Mouse (Mus musculus) midbrain, embryonic 11.5 days (tissue): Measurements from ENCODE around the gene Lingo3. TPM values are rescaled to one million over a fixed set of nuclear protein-coding genes. Genes with fewer than 3 reads are reported as not detected.

ENCODE experiments used
- ATAC-seq: fragments of 200-750 bp; cut with Nextera tagmentation; 2 replicates; pipeline ENCODE4 v1.8.0; 2017; ENCODE audit warnings: moderate TSS enrichment, moderate library complexity; ENCODE audit not compliant: low FRiP score
- DNase-seq: peaks from one replicate; pipeline ENCODE4 v3.0.0; 2015; ENCODE audit warnings: low spot score; ENCODE audit errors: missing footprints
- H3K27ac ChIP-seq: fragments of 300-500 bp; sonication (generic); 2 replicates; pipeline ENCODE4 v1.5.1; 2014; ENCODE audit warnings: low read depth, low read length
- H3K27me3 ChIP-seq: fragments of 300-500 bp; sonication (generic); 2 replicates; pipeline ENCODE4 v1.6.1; 2014; ENCODE audit warnings: mild to moderate bottlenecking, low read length, moderate library complexity, mixed read lengths; ENCODE audit not compliant: control insufficient read depth, insufficient read depth
- H3K36me3 ChIP-seq: fragments of 300-500 bp; sonication (generic); 2 replicates; pipeline ENCODE4 v1.6.1; 2014; ENCODE audit warnings: mild to moderate bottlenecking, low read length, moderate library complexity, mixed read lengths; ENCODE audit not compliant: control insufficient read depth, insufficient read depth
- H3K4me1 ChIP-seq: fragments of 300-500 bp; sonication (generic); 2 replicates; pipeline ENCODE4 v1.6.1; 2014; ENCODE audit warnings: low read length; ENCODE audit not compliant: control insufficient read depth, insufficient read depth
- H3K4me2 ChIP-seq: fragments of 300-500 bp; sonication (generic); 2 replicates; pipeline ENCODE4 v1.6.1; 2014; ENCODE audit warnings: mild to moderate bottlenecking, moderate library complexity
- H3K4me3 ChIP-seq: fragments of 300-500 bp; sonication (generic); 2 replicates; pipeline ENCODE4 v1.5.1; 2014; ENCODE audit warnings: low read depth, low read length
- H3K9ac ChIP-seq: fragments of 300-500 bp; sonication (generic); 2 replicates; pipeline ENCODE4 v1.6.1; 2014; ENCODE audit warnings: low read length
- H3K9me3 ChIP-seq: fragments of 300-500 bp; sonication (generic); 2 replicates; pipeline ENCODE4 v1.6.1; 2016; ENCODE audit warnings: low read length; ENCODE audit not compliant: control insufficient read depth
- WGBS: fragments of 180-500 bp; shearing (Covaris S2); extraction: QIAGEN DNeasy Blood & Tissue Kit; methylation state at CpG from one replicate; pipeline ENCODE4 v1.1.7; 2014; 5-methylcytosine and 5-hydroxymethylcytosine counted together
- polyA plus RNA-seq: library from polyadenylated mRNA; unstranded; fragments of >200 nt; fragmentation: Nextera tagmentation; extraction: Ambion mirVana; gene quantifications from 2 replicates; pipeline ENCODE4 v1.2.1, GENCODE M21; 2014

Gene Lingo3
- polyA plus RNA-seq, 1 experiment from 2014 or later: 0.55 TPM

DNA sequence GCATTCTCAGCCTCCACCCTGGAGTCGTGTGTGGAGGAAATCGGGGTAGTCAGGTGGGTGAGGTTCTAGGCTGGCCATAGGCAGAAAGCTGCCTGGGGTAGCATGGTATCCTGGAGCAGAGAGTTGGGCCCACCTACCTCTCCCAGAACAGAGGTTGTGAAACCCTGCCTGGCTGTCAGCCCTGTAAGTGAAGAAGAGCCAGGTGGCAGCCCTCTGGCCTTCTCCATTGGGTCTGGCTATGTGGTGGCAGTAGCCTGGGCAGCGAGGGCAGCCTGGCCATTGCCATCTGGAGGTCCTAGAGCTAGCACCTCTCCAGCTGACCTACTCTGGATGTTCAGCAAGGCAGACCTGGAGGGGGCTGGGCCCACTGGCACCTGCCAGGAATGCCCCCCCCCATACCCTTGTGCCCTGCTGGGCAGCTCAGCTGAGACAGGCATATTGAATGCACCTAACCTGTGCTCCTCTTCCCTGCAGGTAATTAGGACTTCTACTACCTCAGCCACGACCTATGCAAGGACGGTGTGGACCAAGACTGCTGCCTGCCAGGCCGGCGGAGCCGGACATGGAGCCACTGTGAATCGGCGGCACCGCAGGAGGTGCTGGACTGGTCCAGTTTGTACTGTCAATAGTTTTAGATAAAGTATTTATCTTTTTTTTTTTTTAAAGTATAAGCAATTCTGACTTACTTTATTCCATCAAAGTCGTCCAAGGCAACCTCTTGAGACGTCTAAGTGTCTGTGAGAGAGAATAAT, 50.6 kb downstream of the Lingo3 start:
- no peak overlapping the region for H3K4me3 ChIP-seq
- H3K9ac ChIP-seq: no peak overlapping the region
- H3K36me3 ChIP-seq: peaks cover 33% of the 10 kb centered on the region
- no peak overlapping the region for H3K4me2 ChIP-seq
- DNase-seq (no peak), ATAC-seq (no peak)
- no peak overlapping the region for H3K27ac ChIP-seq
- 93% methylated on average over 13 of the region's 13 CpGs for WGBS
- no peaks in the 10 kb centered on the region for H3K27me3 ChIP-seq
- H3K9me3 ChIP-seq: no peaks in the 10 kb centered on the region
- H3K4me1 ChIP-seq: peaks cover 12% of the 10 kb centered on the region

DNA sequence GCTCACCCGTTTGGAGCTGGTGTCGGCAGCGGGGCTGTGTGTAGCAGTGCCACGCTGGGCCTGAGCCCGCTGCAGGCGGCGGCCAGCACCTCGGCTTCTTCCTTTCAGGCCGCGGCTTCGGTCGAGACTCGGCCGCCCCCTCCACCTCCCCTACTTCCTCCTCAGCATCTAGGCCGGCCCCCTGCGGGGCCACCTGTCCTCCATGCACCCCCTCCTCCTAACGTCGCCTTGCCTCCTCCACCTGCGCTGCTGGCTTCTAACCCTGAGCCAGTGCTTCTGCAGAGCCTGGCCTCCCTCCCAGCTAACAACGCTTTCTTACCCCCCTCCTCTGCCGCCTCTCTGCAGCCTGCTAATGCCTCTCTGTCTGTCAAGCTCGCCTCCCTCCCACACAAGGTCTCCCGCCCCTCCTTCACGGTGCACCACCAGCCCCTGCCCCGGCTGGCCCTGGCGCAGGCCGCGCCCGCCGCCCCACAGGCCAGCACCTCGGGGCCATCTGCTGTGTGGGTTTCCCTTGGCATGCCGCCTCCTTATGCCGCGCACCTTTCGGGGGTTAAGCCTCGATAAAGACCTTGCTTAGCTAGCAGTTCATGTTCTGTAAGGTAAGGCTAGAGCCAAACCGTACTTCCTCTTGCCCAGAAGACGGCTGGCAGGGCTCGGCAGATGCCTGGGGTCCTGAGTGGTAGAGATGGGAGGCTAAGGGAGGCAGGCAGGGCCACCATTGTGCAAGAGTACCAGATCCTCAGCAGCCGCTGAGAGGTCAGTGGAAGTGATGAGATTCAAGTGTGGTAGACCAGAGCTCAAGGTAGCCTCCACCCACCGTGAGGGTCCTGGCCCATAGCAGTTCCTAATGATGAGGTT, 51.4 kb downstream of the Lingo3 start:
- Histone ChIP-seq H3K4me3 (no peak overlapping the region), H3K4me2 (no peak overlapping the region), H3K9ac (no peak overlapping the region), H3K27me3 (no peaks in the 10 kb centered on the region), H3K4me1 (peaks cover 12% of the 10 kb centered on the region), H3K36me3 (peaks cover 37% of the 10 kb centered on the region), H3K27ac (no peak overlapping the region), H3K9me3 (no peaks in the 10 kb centered on the region)
- DNase-seq (no peak), ATAC-seq (no peak)
- WGBS: 79% methylated on average over 41 of the region's 41 CpGs

DNA sequence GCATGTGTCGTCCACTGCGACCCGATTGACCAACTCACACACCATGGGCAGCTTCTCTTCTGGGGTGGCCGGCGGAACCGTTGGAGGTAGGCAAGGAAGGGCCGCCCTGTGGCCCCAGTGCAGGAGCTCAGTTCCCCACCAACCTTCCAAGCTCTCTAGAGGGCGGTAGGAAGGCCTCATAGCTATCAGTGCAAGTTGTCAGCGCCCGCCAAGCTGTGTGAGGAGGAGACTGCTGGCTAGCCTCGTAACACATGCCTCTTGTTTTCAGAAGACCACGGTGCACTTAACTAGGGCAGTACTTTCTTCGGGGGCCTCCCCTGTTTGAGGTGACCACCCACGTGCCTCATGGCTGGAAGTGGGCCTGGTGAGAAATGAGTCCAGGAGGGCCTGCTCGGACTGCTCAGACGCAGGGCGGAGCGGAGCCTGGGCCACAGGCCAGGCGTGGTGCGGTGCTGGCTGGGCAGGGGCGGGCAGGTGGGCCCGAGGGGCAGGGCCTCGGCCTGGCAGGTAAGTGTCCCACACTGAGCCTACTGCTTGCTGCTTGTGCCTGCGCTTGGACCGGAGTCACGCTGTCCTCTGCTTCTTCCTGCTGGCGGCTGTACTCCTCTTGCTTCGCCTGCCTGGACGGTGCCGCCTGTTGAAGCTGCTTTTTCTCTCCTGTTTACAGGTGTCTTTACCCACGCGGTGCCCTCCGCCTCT, 52.2 kb downstream of the Lingo3 start:
- Histone ChIP-seq H3K27ac (no peak overlapping the region), H3K4me1 (peaks cover 5% of the 10 kb centered on the region), H3K9ac (no peak overlapping the region), H3K9me3 (no peaks in the 10 kb centered on the region), H3K27me3 (no peaks in the 10 kb centered on the region), H3K36me3 (peaks cover 37% of the 10 kb centered on the region), H3K4me2 (no peak overlapping the region), H3K4me3 (no peak overlapping the region)
- DNase-seq (no peak), ATAC-seq (no peak)
- WGBS: 85% methylated on average over 33 of the region's 33 CpGs

DNA sequence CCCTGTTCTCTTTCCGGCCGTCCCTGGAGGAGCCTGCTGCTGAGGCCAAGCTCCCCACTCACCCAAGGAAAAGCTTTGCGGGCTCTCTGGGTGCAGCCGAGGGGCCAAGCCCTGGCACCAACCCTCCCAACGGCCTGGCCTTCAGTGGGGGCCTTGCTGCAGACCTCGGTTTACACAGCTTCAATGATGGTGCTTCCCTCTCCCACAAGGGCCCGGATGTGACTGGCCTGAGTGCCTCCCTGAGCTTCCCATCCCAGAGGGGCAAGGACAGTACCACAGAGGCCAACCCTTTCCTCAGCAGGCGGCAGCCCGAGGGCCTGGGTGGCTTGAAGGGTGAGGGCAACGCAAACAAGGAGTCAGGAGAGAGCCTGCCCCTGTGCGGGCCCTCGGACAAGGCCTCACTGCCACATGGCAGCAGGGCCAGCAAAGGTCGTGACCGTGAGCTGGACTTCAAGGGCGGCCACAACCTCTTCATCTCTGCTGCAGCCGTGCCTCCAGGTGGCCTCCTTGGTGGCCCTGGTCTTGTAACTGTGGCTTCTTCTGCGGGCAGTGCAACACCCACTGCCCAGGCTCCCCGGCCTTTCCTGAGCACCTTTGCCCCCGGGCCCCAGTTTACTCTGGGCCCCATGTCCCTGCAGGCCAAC, 53.0 kb downstream of the Lingo3 start:
- Histone ChIP-seq H3K9ac (no peak overlapping the region), H3K4me3 (no peak overlapping the region), H3K9me3 (no peaks in the 10 kb centered on the region), H3K27ac (no peak overlapping the region), H3K36me3 (peaks cover 42% of the 10 kb centered on the region), H3K4me2 (no peak overlapping the region), H3K4me1 (no peaks in the 10 kb centered on the region), H3K27me3 (no peaks in the 10 kb centered on the region)
- 91% methylated on average over 19 of the region's 19 CpGs for WGBS
- DNase-seq: no peak
- no peak for ATAC-seq

DNA sequence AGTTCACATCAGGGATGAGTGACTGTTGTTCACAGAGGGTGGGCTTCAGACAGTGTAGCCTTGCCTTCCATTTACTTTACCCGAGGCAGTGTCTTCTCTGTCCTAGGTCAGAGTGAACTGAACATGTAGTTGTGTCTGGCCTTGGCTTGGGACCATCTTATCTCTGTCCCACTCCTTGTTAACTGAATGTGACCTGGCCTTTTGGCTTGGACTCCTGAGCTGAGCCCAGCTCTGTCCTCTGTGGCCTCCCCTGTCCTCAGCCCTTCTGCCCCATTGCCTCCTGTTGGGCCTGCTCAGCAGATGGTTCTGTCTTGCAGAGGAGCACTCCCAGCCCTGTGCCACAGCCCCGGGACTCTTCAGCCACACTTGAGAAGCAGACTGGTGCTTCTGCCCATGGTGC, 56.3 kb downstream of the Lingo3 start:
- H3K9me3 ChIP-seq: no peaks in the 10 kb centered on the region
- H3K27me3 ChIP-seq: no peaks in the 10 kb centered on the region
- no peak overlapping the region for H3K27ac ChIP-seq
- no peak overlapping the region for H3K9ac ChIP-seq
- H3K4me2 ChIP-seq: no peak overlapping the region
- no peaks in the 10 kb centered on the region for H3K4me1 ChIP-seq
- 78% methylated on average over 2 of the region's 2 CpGs for WGBS
- H3K4me3 ChIP-seq: no peak overlapping the region
- ATAC-seq (no peak), DNase-seq (no peak)
- H3K36me3 ChIP-seq: peaks cover 55% of the 10 kb centered on the region

DNA sequence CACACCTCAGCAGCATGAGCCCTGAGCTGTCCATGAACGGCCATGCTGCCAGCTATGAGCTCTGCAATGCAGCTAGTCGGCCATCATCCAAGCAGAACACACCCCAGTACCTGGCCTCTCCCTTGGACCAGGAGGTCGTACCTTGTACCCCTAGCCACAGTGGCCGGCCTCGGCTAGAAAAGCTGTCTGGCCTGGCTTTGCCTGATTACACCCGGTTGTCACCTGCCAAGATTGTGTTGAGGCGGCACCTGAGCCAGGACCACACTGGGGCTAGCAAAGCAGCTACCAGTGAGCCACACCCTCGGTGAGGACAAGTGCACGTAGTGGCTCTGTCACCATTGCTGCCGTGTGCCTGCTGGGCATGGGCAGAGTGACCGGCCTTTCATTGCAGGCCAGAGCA, 57.9 kb downstream of the Lingo3 start:
- no peak for DNase-seq
- 91% methylated on average over 11 of the region's 11 CpGs for WGBS
- no peaks in the 10 kb centered on the region for H3K4me1 ChIP-seq
- peaks cover 52% of the 10 kb centered on the region for H3K36me3 ChIP-seq
- H3K9ac ChIP-seq: no peak overlapping the region
- H3K9me3 ChIP-seq: no peaks in the 10 kb centered on the region
- H3K27ac ChIP-seq: no peak overlapping the region
- H3K4me2 ChIP-seq: no peak overlapping the region
- H3K4me3 ChIP-seq: no peak overlapping the region
- no peak for ATAC-seq
- H3K27me3 ChIP-seq: no peaks in the 10 kb centered on the region

DNA sequence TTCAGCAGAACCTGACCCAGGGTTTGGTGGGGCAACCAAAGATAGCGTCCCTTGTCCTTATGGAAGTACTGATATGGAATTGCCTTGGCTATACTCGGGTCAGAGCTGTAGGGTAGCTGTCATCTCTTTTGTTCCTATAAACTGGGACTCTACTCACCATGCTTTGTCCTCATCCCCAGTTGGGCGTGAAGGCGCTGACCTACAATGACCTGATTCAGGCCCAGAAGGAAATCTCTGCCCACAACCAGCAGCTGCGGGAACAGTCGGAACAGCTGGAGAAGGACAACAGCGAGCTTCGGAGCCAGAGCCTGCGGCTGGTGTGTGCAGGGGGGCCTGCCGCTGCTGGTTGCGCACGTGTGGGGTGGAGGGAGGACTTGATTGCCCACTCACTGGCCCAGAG, 59.0 kb downstream of the Lingo3 start:
- Histone ChIP-seq H3K9ac (no peak overlapping the region), H3K4me2 (no peak overlapping the region), H3K27me3 (no peaks in the 10 kb centered on the region), H3K27ac (no peak overlapping the region), H3K4me1 (no peaks in the 10 kb centered on the region), H3K9me3 (no peaks in the 10 kb centered on the region), H3K4me3 (no peak overlapping the region), H3K36me3 (peaks cover 46% of the 10 kb centered on the region)
- no peak for ATAC-seq
- no peak for DNase-seq
- WGBS: 71% methylated on average over 12 of the region's 12 CpGs

DNA sequence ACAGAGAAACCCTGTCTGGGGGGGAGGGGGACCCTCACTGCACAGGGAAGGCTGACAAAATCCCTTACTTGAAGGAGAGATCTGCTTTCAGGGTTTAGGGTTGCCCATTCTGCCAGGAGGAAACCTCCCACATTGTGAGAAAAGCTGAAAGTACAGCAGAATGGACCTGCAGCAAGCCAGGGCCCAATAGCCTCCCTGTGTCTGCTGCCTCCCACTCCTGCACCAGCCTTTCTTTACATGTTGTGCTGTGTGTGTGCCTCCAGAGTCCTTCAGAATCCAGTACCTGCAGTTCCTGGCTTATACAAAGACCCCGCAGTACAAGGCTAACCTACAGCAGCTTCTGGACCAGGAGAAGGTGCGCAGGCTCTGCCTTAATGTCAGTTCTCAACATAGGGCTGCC, 59.5 kb downstream of the Lingo3 start:
- Histone ChIP-seq H3K4me1 (no peaks in the 10 kb centered on the region), H3K9me3 (no peaks in the 10 kb centered on the region), H3K4me2 (no peak overlapping the region), H3K27ac (no peak overlapping the region), H3K36me3 (peaks cover 46% of the 10 kb centered on the region), H3K9ac (no peak overlapping the region), H3K27me3 (no peaks in the 10 kb centered on the region), H3K4me3 (no peak overlapping the region)
- 96% methylated on average over 2 of the region's 2 CpGs for WGBS
- ATAC-seq: no peak
- no peak for DNase-seq
